Mouse (Mus musculus) midbrain, embryonic 12.5 days (tissue): ENCODE results near the gene Hipk3. TPM values are rescaled to one million over a fixed set of nuclear protein-coding genes. Genes with fewer than 3 reads are reported as not detected.

Experiments used
- ATAC-seq: fragments of 200-750 bp; cut with Nextera tagmentation; 2 replicates; pipeline ENCODE4 v1.8.0; 2017; ENCODE audit warnings: low read depth, moderate TSS enrichment, moderate library complexity; ENCODE audit not compliant: low FRiP score
- H3K27ac ChIP-seq: fragments of 300-500 bp; sonication (generic); replicated peaks from 2 replicates; pipeline ENCODE4 v1.5.1; 2016; ENCODE audit warnings: mild to moderate bottlenecking
- H3K27me3 ChIP-seq: fragments of 300-500 bp; sonication (generic); 2 replicates; pipeline ENCODE4 v1.6.1; 2016; ENCODE audit warnings: mild to moderate bottlenecking
- H3K36me3 ChIP-seq: fragments of 300-500 bp; sonication (generic); 2 replicates; pipeline ENCODE4 v1.6.1; 2016
- H3K4me1 ChIP-seq: fragments of 300-500 bp; sonication (generic); 2 replicates; pipeline ENCODE4 v1.6.1; 2016
- H3K4me2 ChIP-seq: fragments of 300-500 bp; sonication (generic); replicated peaks from 2 replicates; pipeline ENCODE4 v1.6.1; 2016; ENCODE audit warnings: mild to moderate bottlenecking, moderate library complexity
- H3K4me3 ChIP-seq: fragments of 300-500 bp; sonication (generic); 2 replicates; pipeline ENCODE4 v1.5.1; 2016; ENCODE audit warnings: mild to moderate bottlenecking
- H3K9ac ChIP-seq: fragments of 300-500 bp; sonication (generic); replicated peaks from 2 replicates; pipeline ENCODE4 v1.6.1; 2016; ENCODE audit warnings: mild to moderate bottlenecking, moderate library complexity
- H3K9me3 ChIP-seq: fragments of 300-500 bp; sonication (generic); 2 replicates; pipeline ENCODE4 v1.6.1; 2016; ENCODE audit warnings: mild to moderate bottlenecking
- WGBS: fragments of 180-500 bp; shearing (Covaris S2); methylation state at CpG from one replicate; pipeline ENCODE4 v1.1.7; 2016; 5-methylcytosine and 5-hydroxymethylcytosine counted together
- microRNA counts: library from miRNA; unstranded; fragments of <30 nt; microRNA quantifications from one replicate; lab custom pipeline; 2017
- microRNA-seq: library from miRNA; unstranded; fragments of <30 nt; microRNA quantifications from one replicate; pipeline ENCODE4, GENCODE M21; 2017
- polyA plus RNA-seq: library from polyadenylated mRNA; unstranded; fragments of >200 nt; fragmentation: Nextera tagmentation; extraction: Ambion mirVana; gene quantifications from 2 replicates; pipeline ENCODE4 v1.2.1, GENCODE M21; 2016

The Hipk3 gene
- polyA plus RNA-seq, 1 experiment from 2014 or later, result 9.4 TPM

DNA sequence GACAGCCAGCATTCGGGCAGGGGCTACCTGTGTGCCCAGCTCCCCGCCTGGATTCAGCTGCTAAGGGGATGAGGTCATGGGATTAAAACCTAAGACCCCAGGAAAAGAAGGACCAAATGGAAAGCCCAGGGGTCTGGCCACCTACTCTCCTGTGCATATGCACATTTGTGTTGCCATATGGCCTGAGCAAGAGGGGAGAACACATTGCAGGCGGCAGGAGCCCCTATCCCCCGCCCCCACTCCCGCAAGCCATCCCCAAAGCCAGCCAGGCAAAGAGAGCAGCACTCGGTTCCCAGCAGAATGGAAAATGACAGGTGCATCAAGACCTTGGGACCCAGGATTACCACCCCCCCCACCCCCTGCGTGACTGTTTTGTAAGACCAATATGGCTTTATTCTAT lies 114.9 kb downstream of the Hipk3 start:
- Histone ChIP-seq H3K36me3 (no peaks in the 10 kb centered on the region), H3K9ac (no peak overlapping the region), H3K27ac (no peak overlapping the region), H3K9me3 (no peaks in the 10 kb centered on the region), H3K4me3 (no peak overlapping the region), H3K27me3 (no peaks in the 10 kb centered on the region), H3K4me2 (no peak overlapping the region), H3K4me1 (peaks cover 9% of the 10 kb centered on the region)
- 14% methylated on average over 7 of the region's 7 CpGs for WGBS
- no peak for ATAC-seq

DNA sequence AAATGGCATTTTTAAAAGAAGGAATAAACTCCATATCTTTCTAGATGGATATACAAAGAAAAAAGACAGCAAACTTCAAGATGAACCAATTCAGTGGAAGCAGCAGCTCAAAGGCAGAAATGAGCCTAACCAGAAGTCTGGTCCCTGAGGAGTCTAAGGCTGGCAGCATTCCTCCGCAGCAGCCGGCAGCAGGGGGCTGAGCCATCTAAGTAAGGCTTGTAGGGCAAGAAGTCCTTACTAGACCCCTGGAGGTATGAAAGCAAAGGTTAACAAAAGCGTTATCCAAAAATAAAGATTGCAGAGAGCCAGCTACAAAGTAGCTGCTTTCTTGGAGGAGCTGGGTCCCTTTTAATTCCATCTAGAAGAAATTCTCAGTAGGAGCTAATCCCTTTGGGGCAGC lies 115.5 kb downstream of the Hipk3 start:
- no peaks in the 10 kb centered on the region for H3K27me3 ChIP-seq
- H3K4me3 ChIP-seq, result no peak overlapping the region
- 6% methylated on average over 3 of the region's 3 CpGs for WGBS

GRCm38 (mm10) chr2:104377990-104378389 lies 116.3 kb downstream of the Hipk3 start:
- no peaks in the 10 kb centered on the region for H3K27me3 ChIP-seq
- no peaks in the 10 kb centered on the region for H3K36me3 ChIP-seq
- 59% methylated on average over 2 of the region's 2 CpGs for WGBS
- H3K27ac ChIP-seq, result no peak overlapping the region
- peaks cover 9% of the 10 kb centered on the region for H3K4me1 ChIP-seq
- no peak for ATAC-seq
- H3K4me3 ChIP-seq, result no peak overlapping the region
- no peak overlapping the region for H3K4me2 ChIP-seq
- H3K9me3 ChIP-seq, result no peaks in the 10 kb centered on the region
- H3K9ac ChIP-seq, result no peak overlapping the region

More for the DNA sequence above, 115.5 kb downstream of the Hipk3 start:
- Histone ChIP-seq H3K9me3 (no peaks in the 10 kb centered on the region), H3K36me3 (no peaks in the 10 kb centered on the region), H3K27ac (no peak overlapping the region), H3K4me2 (no peak overlapping the region), H3K9ac (no peak overlapping the region), H3K4me1 (peaks cover 9% of the 10 kb centered on the region)
- ATAC-seq, result no peak

MicroRNAs encoded within 50 kb of the gene (microRNA counts, 519-probe panel; counts per million panel counts)
- not detected for microRNA mmu-miR-1902 (lab: Ali Mortazavi, UCI)

Small RNA genes lying within 50 kb of the gene (microRNA-seq; reads per million reads assigned to microRNA genes)
- gene Mir1902, result not detected

Other genes starting within 250 kb of the Hipk3 start
- gene D430041D05Rik, start 83.4 kb downstream of the Hipk3 start, polyA plus RNA-seq, result 3.2 TPM in 2 replicates
- gene Cstf3, start 96.1 kb upstream of the Hipk3 start, polyA plus RNA-seq, result 112 and 116 TPM in 2 replicates
- gene Tcp11l1, start 217.7 kb upstream of the Hipk3 start, polyA plus RNA-seq, result 68.4 and 73.4 TPM in 2 replicates
- gene Pin1rt1, start 221.9 kb upstream of the Hipk3 start, polyA plus RNA-seq, result not detected in 2 replicates
- 3.4 and 3.8 TPM in 2 replicates for gene Depdc7, start 248.4 kb upstream of the Hipk3 start, polyA plus RNA-seq